Mouse (Mus musculus): ENCODE measurements around the gene Slc9a5.

DNA sequence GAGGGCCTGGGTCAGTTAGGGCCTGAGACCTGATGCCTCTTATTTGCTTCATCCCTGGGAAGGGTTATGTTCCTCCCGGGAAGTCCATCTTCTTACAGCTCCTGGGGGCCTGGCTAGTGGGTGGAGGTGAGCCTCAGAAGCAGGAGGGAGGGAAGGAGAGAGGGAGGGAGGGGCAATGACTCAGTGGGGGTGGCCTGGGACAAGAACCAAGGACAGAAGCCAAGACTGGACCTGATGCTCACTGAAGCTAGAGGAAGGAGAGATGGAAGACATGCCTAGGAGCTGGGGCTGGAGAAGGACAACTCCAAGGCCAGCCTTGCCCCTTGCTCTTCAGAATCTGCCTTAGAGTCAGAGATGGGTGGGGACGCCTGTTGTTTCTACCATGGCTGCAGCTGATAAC lies 24.4 kb downstream of the Slc9a5 start, which contains the start of gene Plekhg4:
- TF ChIP-seq CTCF (conservative IDR thresholded peaks at IDR 0.05; ENCODE audit: insufficient read depth, insufficient read length, low read depth, low read length) = no peak
- no peak for TF ChIP-seq POLR2A (IDR thresholded peaks at IDR 0.05; ENCODE audit: low read depth, low read length)

All from kidney, adult 2 months (tissue).